Mouse (Mus musculus): ENCODE data around the gene Cyp4f13. TPM values are rescaled to one million over a fixed set of nuclear protein-coding genes. Genes with fewer than 3 reads are reported as not detected.

Cyp4f13 gene
- polyA plus RNA-seq, 1 experiment from 2014 or later, result 9.6 TPM

- Histone ChIP-seq H3K9me3 (replicated peaks; ENCODE audit: control insufficient read depth, low read length) (no peaks in the 10 kb centered on the region), H3K4me2 (ENCODE audit: low read depth, low read length) (no peak overlapping the region), H3K9ac (ENCODE audit: low read depth, low read length) (no peak overlapping the region), H3K4me1 (ENCODE audit: control insufficient read depth, low read depth, low read length) (no peaks in the 10 kb centered on the region), H3K36me3 (ENCODE audit: control insufficient read depth, insufficient read depth) (no peaks in the 10 kb centered on the region), H3K27ac (ENCODE audit: low read length) (no peak overlapping the region), H3K4me3 (ENCODE audit: low read depth, low read length) (no peak overlapping the region), H3K27me3 (ENCODE audit: control insufficient read depth, insufficient read depth, low read depth, low read length) (no peaks in the 10 kb centered on the region)
- no peak for ATAC-seq (ENCODE audit: low read depth)
- 41% methylated on average over 2 of the region's 2 CpGs for WGBS (ENCODE audit: insufficient replicate concordance)
These were observed 28.1 kb downstream of the Cyp4f13 start for GRCm38 (mm10) chr17:32919123-32919522.

GRCm38 (mm10) chr17:32917131-32917530, 30.1 kb downstream of the Cyp4f13 start, which contains the start of gene Cyp4f14:
TSS of gene Cyp4f14 (minus strand) at chr17:32917342.
- Histone ChIP-seq H3K4me1 (ENCODE audit: control insufficient read depth, low read depth, low read length) (no peaks in the 10 kb centered on the region), H3K27ac (ENCODE audit: low read length) (no peak within 1 kb of the TSS), H3K36me3 (ENCODE audit: control insufficient read depth, insufficient read depth) (no peaks in the 10 kb centered on the region), H3K9ac (ENCODE audit: low read depth, low read length) (no peak within 1 kb of the TSS), H3K27me3 (ENCODE audit: control insufficient read depth, insufficient read depth, low read depth, low read length) (no peaks in the 10 kb centered on the region), H3K9me3 (replicated peaks; ENCODE audit: control insufficient read depth, low read length) (no peaks in the 10 kb centered on the region), H3K4me3 (ENCODE audit: low read depth, low read length) (no peak within 1 kb of the TSS), H3K4me2 (ENCODE audit: low read depth, low read length) (no peak within 1 kb of the TSS)
- no peak for ATAC-seq (ENCODE audit: low read depth)
- 51% methylated on average over 2 of the region's 2 CpGs for WGBS (ENCODE audit: insufficient replicate concordance)

- Histone ChIP-seq H3K36me3 (ENCODE audit: control insufficient read depth, insufficient read depth) (no peaks in the 10 kb centered on the region), H3K9ac (ENCODE audit: low read depth, low read length) (no peak overlapping the region), H3K4me3 (ENCODE audit: low read depth, low read length) (no peak overlapping the region), H3K9me3 (replicated peaks; ENCODE audit: control insufficient read depth, low read length) (no peaks in the 10 kb centered on the region), H3K4me2 (ENCODE audit: low read depth, low read length) (no peak overlapping the region), H3K4me1 (ENCODE audit: control insufficient read depth, low read depth, low read length) (no peaks in the 10 kb centered on the region), H3K27ac (ENCODE audit: low read length) (no peak overlapping the region), H3K27me3 (ENCODE audit: control insufficient read depth, insufficient read depth, low read depth, low read length) (no peaks in the 10 kb centered on the region)
- ATAC-seq (ENCODE audit: low read depth), result no peak
- 44% methylated on average over 1 of the region's 1 CpGs for WGBS (ENCODE audit: insufficient replicate concordance)
These were observed 31.1 kb downstream of the Cyp4f13 start for GRCm38 (mm10) chr17:32916075-32916474.

DNA sequence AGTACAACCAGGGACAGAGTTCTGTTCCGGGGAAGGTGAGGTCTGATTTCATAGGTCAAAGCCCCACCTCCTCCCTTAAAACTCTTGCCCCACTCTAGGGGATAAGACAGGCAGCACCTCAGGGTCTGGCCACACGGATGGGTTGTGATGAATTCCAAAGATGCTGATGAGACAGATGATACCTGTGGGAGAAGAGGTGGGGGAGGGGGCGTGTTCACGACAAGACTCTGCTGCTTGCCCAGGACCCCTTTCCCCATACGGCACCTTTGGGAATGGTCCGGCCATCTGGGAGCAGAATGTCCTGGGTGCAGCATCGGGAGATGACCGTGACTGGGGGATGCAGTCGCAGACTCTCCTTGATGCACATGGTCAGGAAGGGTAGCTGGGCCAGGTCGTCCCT, 41.0 kb downstream of the Cyp4f13 start:
- no peak for ATAC-seq (ENCODE audit: low read depth)
- no peaks in the 10 kb centered on the region for H3K36me3 ChIP-seq (ENCODE audit: control insufficient read depth, insufficient read depth)
- no peaks in the 10 kb centered on the region for H3K4me1 ChIP-seq (ENCODE audit: control insufficient read depth, low read depth, low read length)
- H3K4me2 ChIP-seq (ENCODE audit: low read depth, low read length), result no peak overlapping the region
- no peaks in the 10 kb centered on the region for H3K9me3 ChIP-seq (replicated peaks; ENCODE audit: control insufficient read depth, low read length)
- H3K27me3 ChIP-seq (ENCODE audit: control insufficient read depth, insufficient read depth, low read depth, low read length), result no peaks in the 10 kb centered on the region
- no peak overlapping the region for H3K27ac ChIP-seq (ENCODE audit: low read length)
- H3K4me3 ChIP-seq (ENCODE audit: low read depth, low read length), result no peak overlapping the region
- no peak overlapping the region for H3K9ac ChIP-seq (ENCODE audit: low read depth, low read length)
- 53% methylated on average over 10 of the region's 10 CpGs for WGBS (ENCODE audit: insufficient replicate concordance)

DNA sequence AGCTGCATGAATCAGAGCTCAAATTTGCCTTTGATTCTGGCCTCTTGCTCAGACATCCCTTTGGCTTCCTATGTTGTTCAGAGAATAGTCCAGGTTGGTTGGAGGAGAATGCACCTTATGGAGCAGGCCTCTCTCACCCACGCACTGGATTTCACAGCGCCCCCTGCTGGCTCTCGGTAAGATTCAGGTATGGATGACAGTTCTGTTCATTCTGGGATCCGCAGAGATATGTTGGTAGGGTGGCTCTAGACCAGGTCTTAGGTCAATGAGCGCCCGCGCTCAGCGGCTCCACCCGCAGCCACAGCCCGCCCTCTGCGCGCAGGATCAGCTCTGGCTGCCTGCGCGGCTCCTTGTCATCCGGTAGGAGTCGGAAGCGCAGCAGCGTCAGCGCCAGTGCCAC, 42.0 kb downstream of the Cyp4f13 start:
- ATAC-seq (ENCODE audit: low read depth), result no peak
- no peak overlapping the region for H3K9ac ChIP-seq (ENCODE audit: low read depth, low read length)

GRCm38 (mm10) chr17:32904414-32904813, 42.8 kb downstream of the Cyp4f13 start:
- H3K4me1 ChIP-seq (ENCODE audit: control insufficient read depth, low read depth, low read length), result no peaks in the 10 kb centered on the region
- ATAC-seq (ENCODE audit: low read depth), result no peak
- no peaks in the 10 kb centered on the region for H3K9me3 ChIP-seq (replicated peaks; ENCODE audit: control insufficient read depth, low read length)
- no peak overlapping the region for H3K4me3 ChIP-seq (ENCODE audit: low read depth, low read length)
- no peaks in the 10 kb centered on the region for H3K36me3 ChIP-seq (ENCODE audit: control insufficient read depth, insufficient read depth)
- WGBS (ENCODE audit: insufficient replicate concordance), result 35% methylated on average over 2 of the region's 2 CpGs
- no peaks in the 10 kb centered on the region for H3K27me3 ChIP-seq (ENCODE audit: control insufficient read depth, insufficient read depth, low read depth, low read length)
- H3K9ac ChIP-seq (ENCODE audit: low read depth, low read length), result no peak overlapping the region
- no peak overlapping the region for H3K27ac ChIP-seq (ENCODE audit: low read length)
- no peak overlapping the region for H3K4me2 ChIP-seq (ENCODE audit: low read depth, low read length)

More for the DNA sequence above, 42.0 kb downstream of the Cyp4f13 start:
- Histone ChIP-seq H3K9me3 (replicated peaks; ENCODE audit: control insufficient read depth, low read length) (no peaks in the 10 kb centered on the region), H3K4me3 (ENCODE audit: low read depth, low read length) (no peak overlapping the region), H3K4me1 (ENCODE audit: control insufficient read depth, low read depth, low read length) (no peaks in the 10 kb centered on the region), H3K4me2 (ENCODE audit: low read depth, low read length) (no peak overlapping the region), H3K36me3 (ENCODE audit: control insufficient read depth, insufficient read depth) (no peaks in the 10 kb centered on the region), H3K27me3 (ENCODE audit: control insufficient read depth, insufficient read depth, low read depth, low read length) (no peaks in the 10 kb centered on the region), H3K27ac (ENCODE audit: low read length) (no peak overlapping the region)
- 11% methylated on average over 19 of the region's 19 CpGs for WGBS (ENCODE audit: insufficient replicate concordance)

DNA sequence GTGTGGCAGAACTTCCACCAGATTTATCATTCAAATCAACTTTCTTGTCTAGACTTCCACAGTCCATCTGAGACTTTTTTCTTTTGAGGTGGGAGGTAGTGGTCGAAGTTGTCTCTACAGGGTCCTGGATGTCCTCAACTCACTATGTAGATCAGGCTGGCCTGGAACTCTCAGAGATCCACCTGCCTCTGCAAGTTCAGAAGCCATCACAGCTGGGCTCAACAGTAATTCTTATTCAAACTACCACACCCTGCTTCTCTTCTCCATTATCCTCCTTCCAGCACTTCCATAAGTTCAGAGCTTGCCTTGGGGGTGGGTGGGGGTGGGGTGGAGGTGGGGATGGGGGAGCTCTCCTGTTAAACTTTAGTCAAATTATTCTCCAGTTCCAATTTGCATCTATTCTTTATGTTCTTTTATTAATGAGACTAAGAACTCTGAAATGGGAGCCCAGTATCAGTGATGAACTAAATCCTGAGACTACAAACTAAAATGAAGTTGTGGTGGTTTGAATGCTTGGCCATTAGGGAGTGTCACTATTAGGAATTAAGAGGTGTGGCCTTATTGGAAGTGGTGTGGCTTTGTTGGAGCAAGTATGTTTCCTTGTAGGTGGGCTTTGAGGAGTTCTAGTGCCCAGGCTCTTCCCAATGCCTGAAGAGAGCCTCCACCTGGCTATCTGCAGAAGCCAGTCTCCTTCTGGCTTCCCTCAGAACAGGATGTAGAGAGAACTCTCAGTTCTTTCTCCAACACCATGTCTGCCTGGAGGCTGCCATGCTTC, 45.3 kb downstream of the Cyp4f13 start:
- ATAC-seq (ENCODE audit: low read depth), result no peak
- 31% methylated on average over 1 of the region's 1 CpGs for WGBS (ENCODE audit: insufficient replicate concordance)
- no peak overlapping the region for H3K27ac ChIP-seq (ENCODE audit: low read length)
- no peak overlapping the region for H3K4me2 ChIP-seq (ENCODE audit: low read depth, low read length)
- no peaks in the 10 kb centered on the region for H3K9me3 ChIP-seq (replicated peaks; ENCODE audit: control insufficient read depth, low read length)
- no peaks in the 10 kb centered on the region for H3K27me3 ChIP-seq (ENCODE audit: control insufficient read depth, insufficient read depth, low read depth, low read length)
- H3K36me3 ChIP-seq (ENCODE audit: control insufficient read depth, insufficient read depth), result no peaks in the 10 kb centered on the region
- H3K9ac ChIP-seq (ENCODE audit: low read depth, low read length), result no peak overlapping the region
- H3K4me3 ChIP-seq (ENCODE audit: low read depth, low read length), result no peak overlapping the region
- no peaks in the 10 kb centered on the region for H3K4me1 ChIP-seq (ENCODE audit: control insufficient read depth, low read depth, low read length)

- H3K4me3 ChIP-seq (ENCODE audit: low read depth, low read length), result no peak overlapping the region
- ATAC-seq (ENCODE audit: low read depth), result no peak
- H3K36me3 ChIP-seq (ENCODE audit: control insufficient read depth, insufficient read depth), result no peaks in the 10 kb centered on the region
- H3K9ac ChIP-seq (ENCODE audit: low read depth, low read length), result no peak overlapping the region
- no peak overlapping the region for H3K27ac ChIP-seq (ENCODE audit: low read length)
- H3K4me1 ChIP-seq (ENCODE audit: control insufficient read depth, low read depth, low read length), result peaks cover 7% of the 10 kb centered on the region
- H3K27me3 ChIP-seq (ENCODE audit: control insufficient read depth, insufficient read depth, low read depth, low read length), result no peaks in the 10 kb centered on the region
- 78% methylated on average over 4 of the region's 4 CpGs for WGBS (ENCODE audit: insufficient replicate concordance)
- H3K9me3 ChIP-seq (replicated peaks; ENCODE audit: control insufficient read depth, low read length), result no peaks in the 10 kb centered on the region
- no peak overlapping the region for H3K4me2 ChIP-seq (ENCODE audit: low read depth, low read length)
These were observed 51.8 kb downstream of the Cyp4f13 start for GRCm38 (mm10) chr17:32895421-32895820.

GRCm38 (mm10) chr17:32893901-32894300, 53.3 kb downstream of the Cyp4f13 start:
- no peaks in the 10 kb centered on the region for H3K36me3 ChIP-seq (ENCODE audit: control insufficient read depth, insufficient read depth)
- H3K4me2 ChIP-seq (ENCODE audit: low read depth, low read length), result no peak overlapping the region
- no peak overlapping the region for H3K27ac ChIP-seq (ENCODE audit: low read length)
- H3K4me3 ChIP-seq (ENCODE audit: low read depth, low read length), result no peak overlapping the region
- ATAC-seq (ENCODE audit: low read depth), result no peak
- H3K4me1 ChIP-seq (ENCODE audit: control insufficient read depth, low read depth, low read length), result peaks cover 10% of the 10 kb centered on the region
- no peak overlapping the region for H3K9ac ChIP-seq (ENCODE audit: low read depth, low read length)
- WGBS (ENCODE audit: insufficient replicate concordance), result 70% methylated on average over 3 of the region's 3 CpGs
- H3K9me3 ChIP-seq (replicated peaks; ENCODE audit: control insufficient read depth, low read length), result no peaks in the 10 kb centered on the region
- no peaks in the 10 kb centered on the region for H3K27me3 ChIP-seq (ENCODE audit: control insufficient read depth, insufficient read depth, low read depth, low read length)
